Mouse (Mus musculus): Measurements from ENCODE around the gene Washc1.
"Not testable (repeated sequence)": the region's sequence is repeated elsewhere in the genome, so short reads cannot be mapped to it uniquely, and the experiment has no call there.

Washc1 gene

DNA sequence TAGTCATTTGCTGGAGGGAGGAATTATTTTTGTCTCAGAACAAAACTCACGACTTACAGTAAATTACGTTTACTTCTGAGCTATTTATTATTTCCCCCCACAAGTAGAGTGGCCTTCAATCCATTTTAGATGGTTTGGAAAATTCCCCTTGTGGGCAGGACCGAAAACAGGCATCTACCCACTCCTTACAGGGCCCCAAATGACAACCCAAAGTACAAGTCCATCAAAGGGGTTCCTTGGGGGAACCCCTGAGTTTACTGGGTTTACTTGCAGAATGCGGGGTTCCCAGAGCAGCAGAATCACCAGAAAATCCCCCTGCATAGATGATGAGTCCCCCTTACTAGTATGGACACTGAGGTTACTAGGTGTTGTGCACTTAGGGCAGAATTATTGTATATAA is 821 bp downstream of the Washc1 start:
- no peak for DNase-seq (ENCODE audit: low read depth)

DNA sequence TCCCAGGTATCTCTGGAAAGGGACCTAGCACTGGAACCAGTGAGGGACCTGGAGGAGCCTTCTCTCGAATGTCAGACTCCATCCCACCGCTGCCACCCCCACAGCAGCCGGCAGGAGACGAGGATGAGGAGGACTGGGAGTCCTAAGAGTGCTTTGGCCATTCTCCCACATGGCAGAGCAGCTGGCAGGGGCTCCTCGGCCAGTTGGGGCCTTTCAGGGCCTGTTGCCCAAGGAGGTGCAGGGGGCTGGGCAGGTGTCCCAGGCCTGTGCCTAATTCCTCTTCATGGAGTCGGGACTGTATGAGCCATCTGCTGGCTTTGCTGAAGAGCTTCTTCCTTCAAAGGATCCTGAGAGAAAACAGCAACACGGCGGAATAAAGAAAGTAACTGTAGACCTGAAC is 7.6 kb downstream of the Washc1 start:
- DNase-seq (ENCODE audit: low read depth): no peak

DNA sequence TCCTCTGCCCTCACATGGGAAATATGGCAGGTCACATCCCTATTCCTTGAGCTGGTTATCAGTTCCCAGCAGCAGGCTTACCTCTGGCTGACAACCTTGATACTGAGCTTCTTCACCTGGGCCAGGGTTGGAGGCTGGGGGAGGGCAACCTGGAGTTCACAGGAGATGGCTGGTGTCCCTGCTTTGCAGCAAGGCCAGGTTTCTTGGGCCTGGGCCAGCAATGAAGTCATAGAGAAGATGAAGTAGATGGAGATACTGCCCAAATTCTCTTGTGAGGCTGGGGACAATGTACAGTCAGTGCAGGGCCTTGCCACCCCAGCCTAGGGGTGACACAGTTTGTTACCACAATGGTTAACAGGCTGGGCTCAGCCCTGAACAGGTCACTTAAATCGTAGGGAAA is 9.4 kb downstream of the Washc1 start:
- no peak for DNase-seq (ENCODE audit: low read depth)

DNA sequence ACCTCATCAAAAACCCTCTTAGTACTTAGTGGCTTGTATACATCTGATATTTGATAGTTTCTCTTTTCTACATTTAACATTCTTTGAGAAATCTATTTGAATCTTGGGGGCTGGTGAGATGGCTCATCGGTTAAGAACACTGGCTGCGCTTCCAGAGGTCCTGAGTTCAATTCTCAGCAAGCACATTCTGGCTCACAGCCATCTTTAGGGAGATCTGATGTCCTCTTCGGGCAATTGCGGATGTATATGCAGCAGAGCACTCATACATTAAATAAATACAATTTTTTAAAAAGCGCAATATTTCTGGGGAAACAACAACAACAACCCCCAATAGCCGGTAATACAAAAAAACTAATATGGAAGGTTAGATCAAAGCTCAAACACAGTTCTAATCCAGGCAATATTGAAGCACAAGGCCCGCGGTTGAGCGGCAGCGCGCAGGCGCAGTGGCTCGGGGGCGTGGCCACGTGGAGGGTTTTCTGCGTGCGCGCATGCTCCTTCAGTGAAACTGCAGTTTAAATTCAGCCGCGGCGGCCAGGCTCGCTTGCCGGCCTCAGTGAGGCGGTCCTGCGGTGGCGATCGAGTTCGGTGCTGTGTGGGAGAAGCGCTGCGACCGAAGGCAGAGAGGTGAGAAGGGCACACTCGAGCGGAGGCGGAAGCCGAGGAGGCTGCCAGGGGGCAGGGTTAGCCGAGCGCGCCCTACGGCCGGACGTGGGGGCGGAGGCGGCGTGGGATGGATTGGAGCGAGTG is 11.9 kb downstream of the Washc1 start, which contains the start of gene Ddx11:
Gene Ddx11, plus strand, starts transcription at position 455 of the 750 bp plus-strand sequence.
- DNase-seq (ENCODE audit: low read depth): peak; percentile 96

DNA sequence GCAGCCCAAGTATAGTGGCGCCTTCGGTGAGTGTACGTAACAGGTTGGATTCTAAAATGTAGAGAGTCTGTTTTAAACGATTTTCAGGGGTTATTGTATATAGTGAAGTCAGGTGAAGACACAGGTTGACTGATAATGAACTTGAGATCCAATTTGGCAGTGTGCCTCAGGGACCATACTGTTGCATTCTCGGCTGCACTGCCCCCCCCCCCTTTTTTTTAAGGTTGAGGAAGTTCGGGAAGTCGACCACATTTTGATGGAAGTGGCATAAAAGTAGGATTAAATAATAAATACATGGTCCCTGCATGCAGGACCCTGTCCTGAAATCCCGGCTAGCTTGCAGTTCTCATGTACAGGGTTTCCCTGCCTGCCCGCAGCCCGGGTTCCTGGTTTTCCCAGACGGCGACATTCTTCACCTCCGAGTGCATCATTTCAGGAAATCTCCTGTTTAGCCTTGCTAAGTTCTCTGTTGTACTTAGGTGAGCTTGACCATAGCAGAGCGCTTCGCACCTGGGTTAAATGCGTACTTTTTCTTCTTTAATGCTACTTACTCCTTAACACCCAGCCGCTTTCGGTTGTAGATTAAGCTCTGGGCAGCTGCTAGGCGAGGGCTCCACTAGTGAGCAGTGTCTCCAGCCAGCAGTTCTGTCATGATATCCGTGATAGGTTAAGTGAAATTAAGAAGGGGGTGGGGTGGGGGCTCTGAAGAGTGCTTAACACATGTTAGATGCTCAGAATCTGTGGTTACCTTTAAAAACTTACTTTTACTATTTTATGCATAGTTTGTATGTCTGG is 12.7 kb downstream of the Washc1 start:
- peak; percentile 31 for DNase-seq (ENCODE audit: low read depth)

DNA sequence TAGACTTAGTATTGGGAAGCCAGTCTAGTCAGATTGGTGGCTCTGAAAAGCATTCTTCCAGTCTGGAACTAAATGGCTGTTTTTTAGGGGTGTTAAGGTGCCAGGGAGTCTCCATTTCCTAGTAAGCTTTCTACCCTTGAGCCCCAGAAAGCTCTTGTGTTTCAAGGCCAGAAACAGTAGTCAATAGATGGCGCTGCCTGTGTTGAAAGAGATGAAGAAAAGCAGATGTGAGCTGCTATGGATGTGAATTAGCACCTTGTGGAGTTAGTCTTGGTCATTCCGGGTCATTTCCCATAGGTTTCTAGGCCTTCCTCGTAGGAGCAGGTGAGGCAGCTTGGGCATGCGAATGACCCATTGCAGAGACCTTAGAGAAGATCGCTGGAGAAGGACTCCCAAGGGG is 13.9 kb downstream of the Washc1 start:
- peak; percentile 30 for DNase-seq (ENCODE audit: low read depth)

DNA sequence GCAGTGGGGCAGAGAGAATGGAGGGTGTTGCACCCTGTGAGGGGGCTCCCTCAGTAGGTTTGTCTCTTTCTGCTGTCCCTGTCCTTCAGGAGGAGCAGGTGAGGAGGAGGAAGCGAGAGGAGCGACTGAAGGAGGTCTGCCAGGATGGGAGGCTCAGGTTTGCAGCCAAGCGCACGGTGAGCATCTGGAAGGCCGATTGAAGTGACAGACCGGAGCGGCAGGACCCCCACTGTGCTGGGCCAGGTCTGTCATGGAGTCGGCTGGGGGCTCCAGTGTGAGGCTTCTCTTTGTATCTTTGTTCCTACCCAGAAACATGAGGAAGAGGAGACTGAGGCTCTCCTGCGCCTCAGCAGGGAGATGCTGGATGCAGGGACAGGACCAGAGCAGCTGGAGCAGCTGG is 19.0 kb downstream of the Washc1 start:
- no peak for DNase-seq (ENCODE audit: low read depth)

DNA sequence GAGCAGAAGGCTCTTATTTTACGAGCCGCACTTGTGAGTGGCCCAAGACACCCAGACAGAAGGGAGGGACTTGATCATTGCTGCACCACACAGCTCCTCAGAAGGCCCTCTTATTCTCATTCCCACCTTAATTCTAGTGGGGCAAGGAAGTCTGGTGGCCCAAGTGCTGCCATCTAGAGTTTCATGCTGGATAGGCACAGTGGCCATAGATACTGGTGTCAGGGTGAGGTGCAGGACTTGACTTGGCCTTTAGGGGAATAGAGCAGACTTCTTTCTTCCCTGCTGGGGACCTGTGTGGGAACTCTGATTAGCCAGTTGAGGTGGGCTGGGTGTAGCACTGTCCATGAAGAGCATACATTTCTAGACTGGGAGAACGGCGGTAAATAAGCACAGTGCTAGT is 19.9 kb downstream of the Washc1 start:
- DNase-seq (ENCODE audit: low read depth): peak; percentile 53

DNA sequence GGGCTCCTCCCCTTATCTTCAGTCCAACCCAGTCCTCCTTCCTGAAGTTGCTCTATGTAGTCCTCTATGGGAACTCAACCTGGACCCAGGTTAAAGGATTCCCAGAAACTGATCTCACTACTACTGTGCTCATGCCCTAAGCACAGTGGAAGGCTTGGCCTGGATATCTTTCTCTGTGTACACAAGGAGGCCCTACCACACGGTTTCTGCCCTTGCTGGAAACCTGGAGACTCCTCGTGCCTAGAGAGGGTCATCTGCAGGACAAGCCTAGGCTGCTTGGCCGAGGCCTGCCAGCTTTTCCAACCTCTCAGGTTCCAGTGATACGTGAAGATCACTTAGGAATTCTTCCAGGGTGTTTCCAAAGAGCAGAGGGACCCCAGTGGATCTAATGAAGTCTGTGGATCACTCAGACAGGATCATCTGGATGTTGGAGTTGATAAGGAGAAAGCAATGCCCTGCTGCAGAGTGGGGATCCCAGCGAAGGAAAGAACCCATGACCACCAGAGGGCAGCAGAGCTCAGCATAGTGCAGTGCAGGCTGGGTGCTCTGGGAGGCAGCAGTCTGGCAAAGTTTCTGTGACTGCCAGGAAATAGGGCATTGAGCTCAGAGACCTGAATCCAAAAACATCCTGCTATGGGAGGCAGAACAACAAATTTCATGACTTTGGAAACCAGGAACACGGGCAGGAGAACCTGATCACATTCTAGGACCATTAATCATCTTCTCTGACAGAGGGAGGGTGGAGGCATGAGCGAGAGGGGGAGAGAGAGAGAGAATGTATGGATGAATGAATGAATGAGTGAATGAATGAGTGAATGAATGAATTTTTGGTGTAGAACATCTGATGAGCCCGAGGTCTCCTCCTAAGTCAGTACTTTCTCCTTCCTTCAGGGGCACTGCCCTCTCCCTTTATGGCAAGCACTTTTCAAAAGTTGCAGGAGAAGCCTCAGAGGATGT is 41.6 kb downstream of the Washc1 start:
- DNase-seq (ENCODE audit: low read depth): peak; percentile 7

DNA sequence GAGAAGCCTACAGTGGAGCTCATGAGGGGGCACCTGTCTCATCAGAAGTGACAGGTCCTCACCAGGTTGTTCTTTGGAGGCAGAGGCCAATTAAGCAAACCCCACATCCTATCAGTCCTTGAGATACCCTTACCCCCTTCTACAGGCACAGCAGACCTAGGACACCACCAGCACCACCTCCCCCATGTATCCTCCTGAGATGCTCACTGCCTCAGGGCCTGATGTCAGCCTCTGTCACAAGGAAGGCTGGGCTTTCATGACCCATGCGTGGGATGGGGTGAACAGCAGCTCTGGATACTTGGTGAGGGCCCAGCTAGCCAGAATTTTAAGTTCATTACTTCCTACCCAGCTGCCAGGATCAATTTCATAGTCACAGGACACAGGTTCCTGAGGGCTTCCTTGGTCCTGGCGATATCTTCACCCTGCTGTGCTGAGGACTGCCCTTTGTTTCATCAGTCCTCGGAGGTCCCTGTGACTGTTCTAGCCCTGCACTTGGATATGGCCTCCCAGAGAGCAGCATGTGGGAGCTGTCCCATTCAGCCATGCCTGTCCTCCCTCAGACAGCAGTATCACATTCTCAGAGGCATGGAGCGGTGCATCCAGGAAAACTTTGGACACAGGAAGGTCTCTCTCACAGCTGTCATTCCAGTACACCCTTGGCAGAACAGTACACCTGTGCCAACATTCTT is 42.5 kb downstream of the Washc1 start:
- not testable (repeated sequence) for DNase-seq (ENCODE audit: low read depth)

DNA sequence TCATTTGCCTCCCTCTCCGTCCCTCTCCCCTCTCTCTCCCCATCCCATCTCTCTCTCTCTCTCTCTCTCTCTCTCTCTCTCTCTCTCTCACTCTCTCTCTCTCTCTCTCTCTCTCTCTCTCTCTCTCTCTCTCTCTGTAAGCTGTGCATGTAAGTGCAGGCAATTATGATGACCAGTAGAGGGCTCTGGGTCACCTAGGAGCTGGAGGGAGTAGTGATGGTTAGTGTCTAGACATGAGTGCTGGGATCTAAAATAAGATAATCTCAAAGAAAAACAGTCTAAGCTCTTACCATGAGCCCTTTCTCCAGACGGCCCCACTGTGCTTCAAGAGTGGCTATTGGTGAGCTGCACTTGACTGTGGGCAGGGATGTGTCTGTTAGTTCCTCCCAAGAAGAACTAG is 43.5 kb downstream of the Washc1 start:
- peak; percentile 1 for DNase-seq (ENCODE audit: low read depth)

DNA sequence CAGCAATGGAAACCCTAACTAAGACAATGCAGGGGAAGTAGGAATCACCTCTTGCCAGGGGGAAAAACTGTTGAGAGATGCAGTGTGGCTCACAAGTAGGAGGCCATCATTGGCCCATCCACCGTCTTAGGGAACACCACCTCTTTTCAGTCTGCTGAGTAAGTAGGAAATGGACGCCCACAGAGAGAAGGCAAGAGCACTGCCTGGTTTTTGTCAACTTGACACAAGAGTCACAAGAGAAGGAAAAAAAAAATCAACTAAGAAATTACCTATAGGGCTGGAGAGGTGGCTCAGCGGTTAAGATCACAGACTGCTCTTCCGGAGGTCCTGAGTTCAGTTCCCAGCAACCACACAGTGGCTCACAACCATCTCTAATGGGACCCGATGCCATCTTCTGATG is 46.9 kb downstream of the Washc1 start:
- no peak for DNase-seq (ENCODE audit: low read depth)

DNA sequence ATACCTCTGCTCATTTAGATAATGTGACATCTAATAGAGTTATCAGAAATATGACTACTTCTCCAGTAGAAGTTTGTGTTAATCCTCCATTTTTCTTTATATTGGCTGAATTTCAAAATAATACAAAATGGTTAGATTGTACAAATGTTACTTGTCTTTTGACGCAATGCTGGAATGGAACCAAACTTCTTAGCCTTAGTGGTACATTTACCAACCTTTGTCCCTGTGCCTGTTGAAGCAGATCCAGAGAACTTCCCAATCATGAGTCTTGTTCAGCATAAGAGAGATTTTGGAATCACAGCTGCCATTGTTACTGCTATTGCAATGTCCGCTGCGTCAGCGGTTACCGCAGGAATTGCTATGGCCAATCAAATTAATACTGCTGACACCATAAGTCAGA is 55.8 kb downstream of the Washc1 start:
- DNase-seq (ENCODE audit: low read depth): not testable (repeated sequence)
